Mouse (Mus musculus) right cerebral cortex, postnatal 10 days (tissue): ENCODE results near the gene Ctsf.
"Not testable (repeated sequence)": the region's sequence is repeated elsewhere in the genome, so short reads cannot be mapped to it uniquely, and the experiment has no call there.

Source experiments
- DNase-seq, 2 experiments: peaks; one replicate each; pipeline ENCODE4 v3.0.0; 2021; ENCODE audit warnings: low spot score in 2 of 2

Gene Ctsf

GRCm38 (mm10) chr19:4849800-4850199, 5.1 kb upstream of the Ctsf start:
- DNase-seq, result no peak

- no peak for DNase-seq
These were observed 4.6 kb upstream of the Ctsf start for GRCm38 (mm10) chr19:4850281-4850680.

- no peak for DNase-seq
These were observed 515 bp downstream of the Ctsf start for GRCm38 (mm10) chr19:4855470-4855820.

GRCm38 (mm10) chr19:4855951-4856350, 1.0 kb downstream of the Ctsf start:
- no peak for DNase-seq

- no peak for DNase-seq
These were observed 4.2 kb downstream of the Ctsf start for GRCm38 (mm10) chr19:4859081-4859480.

GRCm38 (mm10) chr19:4863048-4863447, 8.1 kb downstream of the Ctsf start:
- DNase-seq, result no peak

GRCm38 (mm10) chr19:4865147-4865546, 10.2 kb downstream of the Ctsf start:
- DNase-seq, result no peak

GRCm38 (mm10) chr19:4874613-4875012, 19.7 kb downstream of the Ctsf start:
- not testable (repeated sequence) for DNase-seq

GRCm38 (mm10) chr19:4876241-4876640, 21.3 kb downstream of the Ctsf start:
- no peak for DNase-seq

GRCm38 (mm10) chr19:4876755-4877154, 21.8 kb downstream of the Ctsf start:
- no peak for DNase-seq

GRCm38 (mm10) chr19:4877785-4878184, 22.9 kb downstream of the Ctsf start, which contains the start of gene Actn3:
Gene Actn3 (minus strand): TSS chr19:4877909.
- DNase-seq, result no peak

GRCm38 (mm10) chr19:4878405-4879323, 23.7 kb downstream of the Ctsf start, which contains the start of gene Zdhhc24:
Gene Zdhhc24 (plus strand): TSS chr19:4878668.
- DNase-seq, result peak; percentile 97

GRCm38 (mm10) chr19:4879324-4879703, 24.4 kb downstream of the Ctsf start:
- DNase-seq, result no peak

GRCm38 (mm10) chr19:4883961-4884360, 29.0 kb downstream of the Ctsf start:
- DNase-seq, result no peak

- DNase-seq, result no peak
These were observed 34.9 kb downstream of the Ctsf start for GRCm38 (mm10) chr19:4889791-4890190.

- no peak for DNase-seq
These were observed 36.9 kb downstream of the Ctsf start for GRCm38 (mm10) chr19:4891798-4892197.

GRCm38 (mm10) chr19:4896780-4897520, 42.0 kb downstream of the Ctsf start:
- DNase-seq, result no peak

- no peak for DNase-seq
These were observed 44.0 kb downstream of the Ctsf start for GRCm38 (mm10) chr19:4898972-4899371.

GRCm38 (mm10) chr19:4899888-4900287, 45.0 kb downstream of the Ctsf start:
- no peak for DNase-seq

GRCm38 (mm10) chr19:4905979-4906794, 51.3 kb downstream of the Ctsf start, which contains the start of gene Bbs1:
Gene Bbs1 (minus strand): TSS chr19:4906628.
- DNase-seq, result peak; percentile 91

- DNase-seq, result no peak
These were observed 53.2 kb downstream of the Ctsf start for GRCm38 (mm10) chr19:4908107-4908506.

- no peak for DNase-seq
These were observed 54.4 kb downstream of the Ctsf start for GRCm38 (mm10) chr19:4909376-4909775.
